Mouse (Mus musculus) hematopoietic stem cell, adult 5-6 weeks (primary cell): Measurements from ENCODE around the gene Agps. TPM values are rescaled to one million over a fixed set of nuclear protein-coding genes. Genes with fewer than 3 reads are reported as not detected.

ENCODE experiments used
- ATAC-seq, 2 experiments: fragments of 125-278 bp in 1 of 2; replicated peaks in 1 of 2; 2 replicates each; pipeline ENCODE4 v1.8.0; 2016 to 2017; ENCODE audit warnings: inconsistent platforms in 2 of 2, mild to moderate bottlenecking in 2 of 2, moderate number of reproducible peaks in 2 of 2, low read depth in 1 of 2, moderate TSS enrichment in 1 of 2; ENCODE audit not compliant: low FRiP score in 2 of 2, poor library complexity in 2 of 2, severe bottlenecking in 2 of 2, insufficient read depth in 1 of 2, low TSS enrichment in 1 of 2
- total RNA-seq: library from RNA; stranded (forward); fragments of 172-1452, 232-1000 nt; gene quantifications from 2 replicates; pipeline ENCODE4 v1.2.3, GENCODE M21; 2017

The Agps gene
- total RNA-seq, 1 experiment from 2014 or later = 38.7 TPM

DNA sequence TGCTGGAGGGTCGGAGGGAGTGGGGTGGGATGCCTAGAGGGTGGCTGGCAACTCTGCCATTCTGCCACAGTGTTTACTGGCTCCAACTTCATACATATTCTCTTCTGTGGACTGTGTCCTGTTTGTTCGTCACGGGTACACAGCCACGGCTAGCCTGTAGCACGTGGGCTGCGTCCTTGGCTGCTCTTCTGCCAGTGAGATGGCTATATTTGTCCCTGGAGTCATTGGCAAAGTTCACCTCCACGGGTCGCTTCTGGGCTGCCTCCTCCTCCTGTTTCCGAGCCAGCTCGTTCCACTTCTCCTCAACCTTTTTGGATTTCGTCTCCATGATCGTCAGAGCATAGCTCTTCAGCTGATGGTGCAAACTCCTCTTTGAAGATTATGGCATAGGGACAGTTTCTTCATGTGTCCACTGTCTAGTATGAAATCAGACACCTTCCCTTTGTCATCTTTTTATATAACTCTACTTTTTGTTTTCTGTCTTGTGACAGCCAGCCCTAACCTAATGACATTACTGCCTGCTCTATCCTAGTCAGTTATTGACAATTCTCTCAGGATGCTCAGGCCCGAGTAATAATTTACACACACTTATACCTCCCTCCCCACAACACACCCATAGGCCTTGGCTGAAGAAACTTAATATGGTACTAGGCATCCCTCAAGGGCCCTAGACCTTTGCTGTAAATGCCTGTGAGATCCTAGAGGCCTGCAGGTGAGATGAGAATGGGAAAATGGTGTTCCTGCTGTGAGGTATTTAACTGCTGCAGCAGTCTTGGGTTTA lies 9.8 kb upstream of the Agps start:
- no peak for ATAC-seq

DNA sequence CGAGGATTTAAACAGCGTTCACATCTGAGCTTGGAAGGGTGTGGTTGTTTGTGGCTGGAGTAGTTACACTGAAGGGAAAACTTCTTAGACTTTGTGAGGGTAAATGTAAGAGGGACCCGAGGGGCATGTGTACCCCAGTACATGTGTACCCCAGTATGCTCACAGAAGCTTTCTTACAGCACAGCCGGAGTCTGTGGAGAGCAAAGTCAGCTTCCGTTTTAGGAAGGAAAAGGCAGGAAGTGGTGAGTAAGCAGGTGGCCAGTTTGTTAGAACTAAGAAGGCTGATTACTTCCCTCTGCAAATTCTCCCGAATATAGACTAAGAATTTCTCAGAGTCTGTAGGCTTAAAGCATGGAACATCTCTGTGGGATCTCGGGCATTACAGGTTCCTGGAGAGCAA lies 8.2 kb upstream of the Agps start:
- peak; percentile 65 to 87 for ATAC-seq

DNA sequence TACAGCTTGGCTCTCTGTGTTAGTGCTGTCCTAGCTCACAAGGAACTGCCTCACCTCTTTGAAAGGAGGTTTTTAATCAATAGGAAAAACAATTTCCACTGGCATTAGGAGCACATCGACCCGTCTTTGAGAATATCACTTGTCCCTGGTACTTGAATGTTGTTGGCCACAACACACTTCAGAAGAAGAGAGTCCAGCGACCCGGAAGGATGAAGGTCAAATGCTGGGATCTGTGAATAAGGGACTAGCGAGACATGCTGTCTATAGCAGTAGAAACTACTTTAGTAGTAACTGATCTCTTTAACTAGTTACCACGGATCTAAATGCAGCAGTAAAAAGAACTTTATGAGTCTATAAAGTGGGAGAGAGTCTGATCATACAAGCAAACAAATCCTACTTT lies 7.8 kb upstream of the Agps start:
- no peak for ATAC-seq

DNA sequence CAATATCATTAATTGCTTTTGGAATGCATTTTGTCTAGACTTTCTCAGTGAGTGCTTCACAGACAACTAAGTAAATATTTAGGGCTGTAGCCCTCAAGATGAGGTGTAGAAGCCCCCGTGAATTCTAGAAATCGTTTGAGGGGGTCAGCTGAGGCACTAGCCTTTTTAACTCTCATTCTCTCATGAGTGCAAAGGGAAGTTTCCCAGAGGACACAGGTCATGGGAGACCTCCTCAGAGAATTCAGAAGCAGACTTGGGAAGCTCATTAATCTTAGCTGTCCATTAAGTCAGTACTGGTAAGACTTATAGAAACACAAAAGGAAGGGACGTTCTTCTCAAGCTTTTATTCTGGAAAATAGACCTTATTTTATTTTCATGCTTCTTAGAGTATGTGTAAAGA lies 7.1 kb upstream of the Agps start:
- ATAC-seq = no peak

DNA sequence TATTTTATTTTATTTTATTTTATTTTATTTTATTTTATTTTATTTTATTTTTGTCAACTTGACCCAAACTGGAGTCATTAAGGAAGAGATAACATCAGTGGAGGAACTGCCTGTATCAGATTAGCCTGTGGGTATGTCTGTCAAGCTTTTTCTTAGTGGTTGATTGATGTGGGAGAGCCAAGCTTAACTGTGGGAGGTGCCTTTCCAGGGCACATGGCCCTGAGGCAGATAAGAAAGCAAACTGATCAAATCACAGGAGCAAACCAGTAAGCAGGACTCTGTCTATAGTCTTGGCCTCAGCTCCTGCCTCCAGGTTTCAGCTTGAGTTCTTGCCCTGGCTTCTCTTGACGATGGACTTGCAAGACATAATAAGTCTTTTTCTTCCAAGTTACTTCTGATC lies 6.4 kb upstream of the Agps start:
- ATAC-seq = peak; percentile 48 to 81

DNA sequence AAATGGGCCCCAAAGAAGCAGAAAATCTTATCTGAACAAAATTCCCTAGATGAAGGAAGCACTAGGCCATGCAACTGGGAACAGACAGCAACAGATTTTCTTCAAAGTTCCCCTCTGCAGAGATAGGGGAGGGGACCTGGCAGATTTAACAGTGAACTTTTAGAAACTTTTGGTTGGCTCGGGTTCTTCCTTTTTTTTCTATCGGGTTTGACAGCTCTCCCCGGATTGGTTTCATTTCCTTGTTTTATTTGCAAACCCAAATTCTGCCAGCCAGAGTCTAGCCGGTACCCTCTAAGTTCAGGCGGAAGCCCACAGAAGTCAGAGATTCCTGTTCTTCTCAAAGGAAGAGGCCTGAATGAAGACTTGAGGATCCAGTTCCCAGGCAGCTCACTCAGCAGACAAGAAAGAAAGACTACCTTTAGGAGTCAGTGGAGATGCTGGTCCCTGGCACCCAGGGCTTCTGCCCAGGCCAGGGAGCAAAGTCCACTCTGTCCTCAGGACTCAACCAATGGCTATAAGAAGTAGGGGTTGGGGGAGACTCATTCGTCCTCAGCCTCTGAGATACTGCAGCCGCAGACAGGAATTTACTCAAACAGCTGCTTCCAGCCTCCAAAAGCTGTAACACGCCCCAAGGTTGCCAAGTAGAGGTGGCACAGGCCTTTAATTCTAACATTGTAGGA lies 2.9 kb upstream of the Agps start:
- ATAC-seq = peak; percentile 36 to 67

DNA sequence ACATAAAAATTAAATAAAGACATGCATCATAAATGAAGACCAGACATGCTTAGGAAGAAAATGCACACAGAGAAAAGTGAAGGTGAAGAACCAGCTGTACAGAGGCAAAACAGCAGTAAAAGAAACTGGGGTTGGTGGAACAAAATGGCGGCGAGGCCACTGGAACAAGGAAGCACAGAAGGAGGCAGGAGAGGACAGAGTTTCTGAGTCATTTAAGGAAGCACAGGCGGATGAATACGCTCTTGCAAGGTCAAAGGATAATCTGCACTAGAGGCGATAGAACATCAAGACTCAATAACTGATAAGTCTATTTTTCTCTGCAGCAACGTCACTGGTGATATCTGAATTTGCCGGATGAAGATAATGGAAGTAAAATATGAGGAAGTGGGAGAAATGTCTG lies 1.7 kb upstream of the Agps start:
- ATAC-seq = no peak

DNA sequence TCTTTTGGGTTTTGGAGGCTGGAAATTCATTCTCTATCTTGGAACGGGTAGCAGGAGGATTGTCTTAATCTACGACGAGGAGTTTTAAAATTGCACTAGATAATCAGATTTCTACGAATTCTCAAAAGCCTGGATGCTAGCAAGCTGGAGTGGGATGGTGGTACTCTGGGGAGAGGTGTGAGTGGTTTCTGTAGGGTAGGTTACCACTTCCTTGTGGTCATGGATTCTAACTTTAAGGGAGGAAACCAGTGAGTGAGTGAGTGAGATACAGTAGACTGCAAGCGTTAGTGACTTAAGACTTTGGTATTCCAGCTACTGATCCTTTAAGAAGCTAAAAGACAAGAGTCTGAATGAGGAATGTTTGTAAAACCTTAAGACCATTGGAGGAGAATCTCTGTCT lies 804 bp downstream of the Agps start:
- ATAC-seq = no peak

DNA sequence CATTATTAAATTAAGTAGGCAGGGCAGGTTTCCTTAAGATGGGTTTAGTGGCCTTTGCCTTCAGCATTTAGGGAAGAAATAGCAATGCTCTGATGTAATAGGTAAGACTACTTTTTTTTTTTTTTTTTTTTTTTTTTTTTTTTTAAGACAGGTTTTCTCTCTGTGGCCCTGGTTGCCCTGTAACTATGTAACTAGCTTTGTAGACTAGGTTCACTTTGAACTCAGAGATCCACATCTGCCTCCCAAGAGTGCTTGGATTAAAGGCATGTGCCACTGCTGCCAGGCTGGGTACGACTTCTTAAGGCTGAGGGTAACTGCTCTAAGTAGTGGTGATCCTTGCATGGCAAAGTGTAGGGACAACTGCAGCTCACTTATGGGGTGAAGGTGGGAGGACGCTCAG lies 2.5 kb downstream of the Agps start:
- ATAC-seq = no peak

DNA sequence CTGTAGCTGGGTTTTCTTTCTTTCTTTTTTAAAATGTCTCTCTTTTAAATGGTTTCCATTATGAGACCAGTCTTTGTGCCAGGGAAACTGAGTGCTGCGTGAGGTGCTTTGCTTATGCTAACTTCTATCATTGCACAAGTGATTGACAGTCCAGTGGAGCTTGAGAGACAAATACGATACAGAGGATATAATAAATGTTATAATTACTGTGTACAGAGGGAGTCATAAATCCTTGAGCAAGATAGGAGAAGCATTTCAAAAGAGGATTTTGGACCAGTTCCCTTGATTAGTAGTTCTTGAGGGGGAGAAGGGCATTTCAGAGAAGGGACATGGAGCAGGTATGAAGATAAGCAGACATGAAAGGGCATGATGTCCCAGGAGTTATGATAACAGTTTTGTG lies 10.3 kb downstream of the Agps start:
- no peak for ATAC-seq

DNA sequence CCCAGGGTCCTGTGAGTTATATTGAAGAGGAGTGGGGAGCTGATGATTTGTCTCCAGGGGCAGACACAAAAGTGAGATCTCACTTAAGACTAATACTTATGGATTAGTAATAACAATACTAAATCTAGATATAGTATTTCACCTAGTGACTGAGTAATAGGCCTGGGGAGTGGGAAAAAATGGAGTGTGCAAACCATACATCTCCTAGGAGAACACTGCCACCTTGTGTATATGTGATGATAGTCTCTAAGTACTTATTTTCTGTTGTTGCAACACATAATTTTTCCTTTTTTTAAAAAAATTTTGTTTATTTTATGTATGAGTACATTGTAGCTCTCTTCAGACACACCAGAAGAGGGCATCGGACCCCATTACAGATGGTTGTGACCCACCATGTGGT lies 15.7 kb downstream of the Agps start:
- ATAC-seq = peak in 1 of 2 experiments; percentile 56; a peak in 1 of 4 replicates

DNA sequence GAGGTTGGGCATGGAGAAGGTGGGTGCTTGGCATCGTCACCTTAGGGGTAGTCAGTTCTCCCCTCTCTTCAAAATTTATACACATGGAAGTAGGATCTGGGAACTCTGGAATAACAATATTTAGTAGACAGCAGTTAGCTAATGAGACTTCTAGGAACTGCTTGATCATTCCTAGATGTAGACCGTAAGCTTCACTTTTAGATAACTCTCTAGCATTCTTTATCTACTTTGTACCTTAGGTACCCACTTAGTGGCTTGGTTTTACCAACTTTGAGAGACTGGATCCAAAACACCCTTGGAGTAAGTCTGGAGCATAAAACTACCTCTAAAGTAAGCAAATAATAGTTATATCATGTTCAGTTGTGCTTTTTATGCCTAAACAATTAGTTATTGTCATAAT lies 20.5 kb downstream of the Agps start:
- ATAC-seq = no peak

DNA sequence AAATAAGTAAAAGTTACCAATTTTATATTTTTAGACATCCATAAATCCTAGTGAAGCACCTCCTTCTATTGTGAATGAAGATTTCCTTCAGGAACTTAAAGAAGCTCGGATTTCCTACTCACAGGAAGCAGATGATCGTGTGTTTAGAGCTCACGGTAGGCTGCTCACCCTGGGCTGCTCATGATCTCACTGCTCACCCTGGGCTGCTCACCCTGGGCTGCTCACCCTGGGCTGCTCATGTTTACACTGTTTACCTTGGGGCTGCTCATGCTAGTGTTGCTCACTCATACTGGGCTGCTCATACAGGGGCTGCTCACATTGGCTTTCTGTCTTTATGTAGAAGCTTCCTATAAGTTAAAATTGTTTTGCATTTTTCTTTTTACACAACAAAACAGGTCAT lies 22.2 kb downstream of the Agps start:
- no peak for ATAC-seq

DNA sequence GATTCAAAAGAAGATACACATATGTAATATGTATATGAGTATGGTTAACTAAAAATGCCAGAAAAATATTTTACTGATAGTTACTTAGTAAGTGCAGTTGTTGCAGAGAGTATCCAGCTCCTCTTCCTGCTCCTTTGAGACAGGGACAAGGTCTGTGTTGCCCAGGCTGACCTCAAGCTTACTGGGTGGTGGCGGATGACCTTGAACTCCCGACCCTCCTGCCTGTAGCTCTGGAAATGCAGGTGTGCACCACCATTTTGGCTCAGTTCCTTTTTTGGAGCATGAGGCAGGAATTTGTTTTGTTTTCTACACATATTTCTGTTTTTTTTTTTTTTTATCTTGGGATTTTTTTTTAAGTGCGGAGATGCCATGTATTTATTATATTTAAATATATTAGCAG lies 29.1 kb downstream of the Agps start:
- no peak for ATAC-seq

DNA sequence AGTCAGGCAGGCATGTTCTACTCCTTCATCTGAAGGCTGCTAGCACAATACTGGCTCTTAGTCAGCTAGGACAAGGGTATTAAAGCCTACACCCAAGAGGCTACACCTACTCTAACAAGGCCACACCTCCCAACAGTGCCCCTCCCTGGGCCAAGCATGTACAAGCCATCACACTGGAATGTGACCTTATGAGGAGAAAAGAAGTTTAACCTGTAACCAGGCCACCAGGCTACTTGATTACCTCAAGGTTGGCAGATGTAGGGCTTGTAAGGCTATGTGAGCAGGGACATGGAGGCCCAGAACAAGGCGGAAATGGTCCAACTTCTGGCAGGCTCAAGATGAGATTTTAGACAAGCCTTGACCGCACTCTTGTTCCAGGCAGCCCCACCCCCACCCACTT lies 37.6 kb downstream of the Agps start:
- ATAC-seq = no peak

DNA sequence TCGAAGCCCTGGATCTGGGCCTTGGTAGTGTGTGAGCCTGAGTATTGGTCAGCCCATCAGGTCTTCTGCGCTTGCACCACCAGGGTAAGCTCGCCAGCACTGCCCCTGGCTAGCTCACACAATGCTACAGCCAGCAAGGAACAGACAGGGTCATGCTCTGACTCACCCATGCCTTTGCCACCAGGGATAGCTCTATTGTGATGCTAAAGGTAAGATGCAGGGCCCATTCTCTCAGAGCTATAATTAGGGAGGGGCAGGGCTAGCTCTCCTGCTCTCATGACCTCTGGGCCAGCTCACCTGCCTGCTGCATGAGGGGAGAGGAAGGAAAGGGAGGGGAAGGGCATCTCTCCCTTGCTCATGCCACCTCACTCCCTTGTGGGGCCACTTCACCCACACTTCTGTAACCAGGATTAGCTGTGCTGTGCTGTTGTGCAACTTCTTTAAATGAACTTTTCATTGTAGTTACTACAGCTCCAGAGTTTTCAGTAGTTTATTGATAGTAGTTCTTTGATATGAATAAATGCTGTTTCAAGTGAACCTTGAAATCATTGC lies 42.1 kb downstream of the Agps start:
- no peak; a peak in 1 of 4 replicates for ATAC-seq

DNA sequence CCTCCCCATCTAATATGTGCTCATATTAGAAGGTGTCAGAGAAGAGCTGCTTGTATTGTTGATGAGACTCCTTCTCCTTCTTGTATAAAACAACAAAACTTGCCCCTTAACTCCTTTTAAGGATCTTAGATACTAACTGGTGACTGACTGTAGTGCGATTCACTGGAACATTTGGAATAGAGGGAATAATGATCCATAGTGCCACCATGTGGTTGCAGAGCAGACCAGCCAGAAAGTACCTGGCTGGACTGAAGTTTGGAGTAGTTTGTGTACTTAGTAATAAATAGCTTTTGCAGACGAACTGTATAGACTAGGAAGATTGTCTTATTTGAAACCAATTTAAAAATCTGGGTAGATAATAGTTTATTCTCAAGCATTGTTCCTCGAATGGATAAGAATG lies 47.8 kb downstream of the Agps start:
- ATAC-seq = no peak

DNA sequence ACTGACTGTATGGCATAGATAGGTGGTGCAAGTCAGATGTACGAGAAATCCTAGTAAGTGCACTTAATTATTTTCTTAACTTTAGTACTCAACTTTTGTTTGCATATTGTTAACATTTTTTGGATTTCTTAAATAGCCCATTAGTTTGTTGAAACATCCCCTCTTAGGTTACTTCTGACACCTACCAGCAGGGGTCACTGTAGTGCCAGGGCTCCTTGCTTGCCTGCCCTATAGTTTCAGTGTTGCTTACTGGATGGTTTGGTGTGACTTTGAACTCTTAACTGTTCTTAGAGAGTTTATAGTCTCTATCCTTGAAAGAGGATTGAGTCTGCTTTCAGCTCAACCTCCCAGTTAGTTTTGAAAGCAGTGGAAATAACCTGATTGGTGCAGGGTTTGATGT lies 51.6 kb downstream of the Agps start:
- peak; percentile 65 to 71; a peak in 3 of 4 replicates for ATAC-seq

DNA sequence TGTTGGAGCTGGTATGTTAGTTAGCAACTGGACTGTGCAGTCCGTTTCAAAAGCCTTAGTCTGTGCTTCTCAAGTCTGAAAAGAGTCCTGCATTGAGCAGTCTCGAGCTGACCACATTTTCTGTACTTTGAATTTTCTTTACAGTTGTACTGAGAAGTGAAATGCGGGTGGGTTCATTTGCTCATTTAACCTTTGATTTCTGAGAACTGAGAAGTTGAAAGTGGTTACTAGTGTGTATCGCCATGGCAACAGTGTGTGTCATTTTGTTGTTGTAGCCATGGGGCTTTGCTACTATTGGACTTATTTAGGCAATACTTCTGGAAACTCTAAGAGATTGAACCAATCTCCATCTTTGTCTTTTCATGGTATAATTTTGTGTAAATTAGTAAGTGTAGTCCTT lies 60.0 kb downstream of the Agps start:
- no peak for ATAC-seq
